Mouse (Mus musculus): ENCODE results near the gene Zfp68. TPM values are rescaled to one million over a fixed set of nuclear protein-coding genes. Genes with fewer than 3 reads are reported as not detected.

Gene Zfp68
- polyA plus RNA-seq (2015; fragmentation: Nextera tagmentation; extraction: Ambion mirVana) = 76.6 and 81.8 TPM in 2 replicates

GRCm38 (mm10) chr5:138619211-138620128 lies at the start of gene Zfp68:
Gene Zfp68 (minus strand): TSS chr5:138619761.
- peak; percentile 96 for ATAC-seq (ENCODE audit: low read depth)
- H3K4me3 ChIP-seq (ENCODE audit: low read length) = peak within 1 kb of the TSS; percentile 81
- peak within 1 kb of the TSS; percentile 98 for H3K27ac ChIP-seq (ENCODE audit: low read length)
- H3K4me2 ChIP-seq (ENCODE audit: low read depth, low read length) = peak within 1 kb of the TSS; percentile 54
- under 1% methylated on average over 42 of the region's 43 CpGs for WGBS
- no peaks in the 10 kb centered on the region for H3K27me3 ChIP-seq (ENCODE audit: control insufficient read depth, insufficient read depth, low read depth, low read length)
- H3K9me3 ChIP-seq (ENCODE audit: control insufficient read depth, low read length) = peaks cover 21% of the 10 kb centered on the region
- peak within 1 kb of the TSS; percentile 97 for H3K9ac ChIP-seq (ENCODE audit: low read length)
- H3K4me1 ChIP-seq (replicated peaks; ENCODE audit: control insufficient read depth, insufficient read depth, low read length) = peaks cover 9% of the 10 kb centered on the region
- peaks cover 37% of the 10 kb centered on the region for H3K36me3 ChIP-seq (ENCODE audit: control insufficient read depth, insufficient read depth, low read length)

DNA sequence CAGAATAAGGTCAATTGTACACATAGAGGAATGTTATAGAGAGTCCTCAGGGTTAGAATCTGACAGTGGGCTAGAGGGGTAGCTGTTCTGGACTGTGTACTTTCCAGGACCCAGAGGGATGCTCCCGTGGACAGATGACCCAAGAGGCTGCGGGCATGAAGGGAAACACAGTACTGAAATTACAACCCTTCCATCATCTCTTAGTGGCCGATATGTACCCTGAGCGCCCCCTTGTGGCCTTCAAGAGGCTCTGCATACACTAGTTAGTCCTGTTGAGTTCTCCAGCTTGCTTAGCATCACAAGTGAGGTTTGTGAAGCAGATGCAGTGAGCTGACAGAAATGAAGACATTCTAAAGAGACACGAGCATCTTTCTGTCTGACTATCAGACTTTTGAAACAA lies 39.4 kb upstream of the Zfp68 start:
- Histone ChIP-seq H3K9me3 (ENCODE audit: control insufficient read depth, low read length) (no peaks in the 10 kb centered on the region), H3K4me1 (replicated peaks; ENCODE audit: control insufficient read depth, insufficient read depth, low read length) (no peaks in the 10 kb centered on the region), H3K9ac (ENCODE audit: low read length) (no peak overlapping the region), H3K27me3 (ENCODE audit: control insufficient read depth, insufficient read depth, low read depth, low read length) (no peaks in the 10 kb centered on the region), H3K4me2 (ENCODE audit: low read depth, low read length) (no peak overlapping the region), H3K36me3 (ENCODE audit: control insufficient read depth, insufficient read depth, low read length) (no peaks in the 10 kb centered on the region), H3K27ac (ENCODE audit: low read length) (no peak overlapping the region), H3K4me3 (ENCODE audit: low read length) (no peak overlapping the region)
- ATAC-seq (ENCODE audit: low read depth) = peak; percentile 36; the same call in 1 of the 2 replicates
- WGBS = 9% methylated on average over 5 of the region's 5 CpGs

GRCm38 (mm10) chr5:138657854-138658253 lies 38.3 kb upstream of the Zfp68 start:
- WGBS = 27% methylated on average over 6 of the region's 6 CpGs
- no peaks in the 10 kb centered on the region for H3K36me3 ChIP-seq (ENCODE audit: control insufficient read depth, insufficient read depth, low read length)
- no peaks in the 10 kb centered on the region for H3K9me3 ChIP-seq (ENCODE audit: control insufficient read depth, low read length)
- no peaks in the 10 kb centered on the region for H3K4me1 ChIP-seq (replicated peaks; ENCODE audit: control insufficient read depth, insufficient read depth, low read length)
- no peak overlapping the region for H3K4me3 ChIP-seq (ENCODE audit: low read length)
- H3K27me3 ChIP-seq (ENCODE audit: control insufficient read depth, insufficient read depth, low read depth, low read length) = no peaks in the 10 kb centered on the region
- peak; percentile 79 for ATAC-seq (ENCODE audit: low read depth)
- H3K27ac ChIP-seq (ENCODE audit: low read length) = no peak overlapping the region
- H3K4me2 ChIP-seq (ENCODE audit: low read depth, low read length) = no peak overlapping the region
- no peak overlapping the region for H3K9ac ChIP-seq (ENCODE audit: low read length)

DNA sequence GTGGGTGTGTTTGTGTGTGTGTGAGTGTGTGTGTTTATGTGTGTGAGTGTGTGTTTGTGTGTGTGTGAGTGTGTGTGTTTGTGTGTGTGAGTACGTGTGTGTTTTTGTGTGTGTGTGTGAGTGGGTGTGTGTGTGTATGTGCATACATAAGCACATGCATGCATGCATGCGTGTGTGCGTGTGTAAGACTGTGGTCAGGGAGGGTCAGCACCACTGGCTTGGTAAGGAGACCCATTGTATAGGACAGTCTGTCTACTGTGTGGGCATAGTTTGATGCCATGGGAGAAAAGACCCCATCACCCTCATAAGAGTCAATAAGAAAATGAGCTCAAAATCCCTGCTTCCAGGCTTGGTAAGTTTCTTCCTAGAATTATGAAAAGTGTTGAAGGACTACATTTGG lies 37.8 kb upstream of the Zfp68 start:
- ATAC-seq (ENCODE audit: low read depth) = no peak
- no peaks in the 10 kb centered on the region for H3K4me1 ChIP-seq (replicated peaks; ENCODE audit: control insufficient read depth, insufficient read depth, low read length)
- no peaks in the 10 kb centered on the region for H3K36me3 ChIP-seq (ENCODE audit: control insufficient read depth, insufficient read depth, low read length)
- H3K4me2 ChIP-seq (ENCODE audit: low read depth, low read length) = no peak overlapping the region
- WGBS = 92% methylated on average over 3 of the region's 3 CpGs
- H3K4me3 ChIP-seq (ENCODE audit: low read length) = no peak overlapping the region
- H3K9ac ChIP-seq (ENCODE audit: low read length) = no peak overlapping the region
- no peaks in the 10 kb centered on the region for H3K9me3 ChIP-seq (ENCODE audit: control insufficient read depth, low read length)
- H3K27me3 ChIP-seq (ENCODE audit: control insufficient read depth, insufficient read depth, low read depth, low read length) = no peaks in the 10 kb centered on the region
- H3K27ac ChIP-seq (ENCODE audit: low read length) = no peak overlapping the region

GRCm38 (mm10) chr5:138656477-138657156 lies 37.1 kb upstream of the Zfp68 start:
- Histone ChIP-seq H3K27me3 (ENCODE audit: control insufficient read depth, insufficient read depth, low read depth, low read length) (no peaks in the 10 kb centered on the region), H3K36me3 (ENCODE audit: control insufficient read depth, insufficient read depth, low read length) (no peaks in the 10 kb centered on the region), H3K4me2 (ENCODE audit: low read depth, low read length) (no peak overlapping the region), H3K9ac (ENCODE audit: low read length) (no peak overlapping the region), H3K4me3 (ENCODE audit: low read length) (no peak overlapping the region), H3K27ac (ENCODE audit: low read length) (no peak overlapping the region), H3K9me3 (ENCODE audit: control insufficient read depth, low read length) (no peaks in the 10 kb centered on the region), H3K4me1 (replicated peaks; ENCODE audit: control insufficient read depth, insufficient read depth, low read length) (no peaks in the 10 kb centered on the region)
- peak; percentile 82 for ATAC-seq (ENCODE audit: low read depth)
- WGBS = 12% methylated on average over 2 of the region's 2 CpGs

DNA sequence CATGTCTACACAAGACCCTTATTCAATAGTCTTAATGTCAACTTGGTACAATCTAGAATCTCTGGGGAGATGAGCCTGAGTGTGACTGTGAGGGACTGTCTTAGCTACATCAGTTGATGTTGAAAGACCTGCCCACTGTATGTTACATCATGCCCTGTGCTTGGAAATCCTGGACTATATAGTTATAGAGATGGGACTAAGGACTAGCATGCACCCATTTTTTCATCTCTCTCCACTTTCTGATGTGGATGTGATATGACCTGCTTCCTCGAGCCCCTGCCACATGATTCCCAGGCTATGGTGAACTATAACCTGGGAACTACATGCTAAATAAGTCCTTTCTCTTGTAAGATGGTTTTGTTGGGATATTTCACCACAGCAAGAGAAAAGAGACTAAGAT lies 33.4 kb upstream of the Zfp68 start:
- no peak overlapping the region for H3K4me3 ChIP-seq (ENCODE audit: low read length)
- WGBS = 73% methylated on average over 1 of the region's 1 CpGs
- H3K9me3 ChIP-seq (ENCODE audit: control insufficient read depth, low read length) = no peaks in the 10 kb centered on the region
- H3K27me3 ChIP-seq (ENCODE audit: control insufficient read depth, insufficient read depth, low read depth, low read length) = no peaks in the 10 kb centered on the region
- H3K27ac ChIP-seq (ENCODE audit: low read length) = no peak overlapping the region
- no peak for ATAC-seq (ENCODE audit: low read depth)
- H3K4me1 ChIP-seq (replicated peaks; ENCODE audit: control insufficient read depth, insufficient read depth, low read length) = no peaks in the 10 kb centered on the region
- no peak overlapping the region for H3K4me2 ChIP-seq (ENCODE audit: low read depth, low read length)
- no peak overlapping the region for H3K9ac ChIP-seq (ENCODE audit: low read length)
- H3K36me3 ChIP-seq (ENCODE audit: control insufficient read depth, insufficient read depth, low read length) = peaks cover 10% of the 10 kb centered on the region

DNA sequence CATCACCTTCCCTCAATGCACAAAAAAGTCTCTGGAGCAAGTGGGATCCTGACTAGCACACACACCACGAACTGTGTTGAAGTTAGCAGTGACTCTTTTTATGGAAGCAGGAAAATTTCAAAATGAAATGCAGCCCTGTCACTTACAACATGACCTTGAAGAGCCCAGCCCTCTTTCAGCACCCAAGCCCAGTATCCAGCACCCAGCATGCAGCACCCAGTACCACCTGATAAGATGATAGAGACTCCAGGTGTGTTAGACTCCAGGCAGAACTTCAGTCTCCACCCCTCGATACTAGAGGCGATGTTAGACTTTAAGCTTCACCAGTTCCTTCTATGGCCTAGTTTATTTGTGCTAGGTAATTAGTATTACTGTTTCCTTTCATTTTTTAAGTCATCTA lies 22.2 kb upstream of the Zfp68 start:
- H3K27me3 ChIP-seq (ENCODE audit: control insufficient read depth, insufficient read depth, low read depth, low read length) = no peaks in the 10 kb centered on the region
- 93% methylated on average over 3 of the region's 3 CpGs for WGBS
- no peak for ATAC-seq (ENCODE audit: low read depth)
- H3K9ac ChIP-seq (ENCODE audit: low read length) = no peak overlapping the region
- no peak overlapping the region for H3K4me2 ChIP-seq (ENCODE audit: low read depth, low read length)
- no peak overlapping the region for H3K4me3 ChIP-seq (ENCODE audit: low read length)
- H3K4me1 ChIP-seq (replicated peaks; ENCODE audit: control insufficient read depth, insufficient read depth, low read length) = no peaks in the 10 kb centered on the region
- no peak overlapping the region for H3K27ac ChIP-seq (ENCODE audit: low read length)
- no peaks in the 10 kb centered on the region for H3K9me3 ChIP-seq (ENCODE audit: control insufficient read depth, low read length)
- peaks cover 22% of the 10 kb centered on the region for H3K36me3 ChIP-seq (ENCODE audit: control insufficient read depth, insufficient read depth, low read length)

GRCm38 (mm10) chr5:138641081-138641480 lies 21.5 kb upstream of the Zfp68 start:
- peaks cover 20% of the 10 kb centered on the region for H3K36me3 ChIP-seq (ENCODE audit: control insufficient read depth, insufficient read depth, low read length)
- no peak overlapping the region for H3K9ac ChIP-seq (ENCODE audit: low read length)
- no peaks in the 10 kb centered on the region for H3K27me3 ChIP-seq (ENCODE audit: control insufficient read depth, insufficient read depth, low read depth, low read length)
- no peaks in the 10 kb centered on the region for H3K4me1 ChIP-seq (replicated peaks; ENCODE audit: control insufficient read depth, insufficient read depth, low read length)
- H3K4me2 ChIP-seq (ENCODE audit: low read depth, low read length) = no peak overlapping the region
- WGBS = 85% methylated on average over 3 of the region's 3 CpGs
- no peak overlapping the region for H3K27ac ChIP-seq (ENCODE audit: low read length)
- H3K4me3 ChIP-seq (ENCODE audit: low read length) = no peak overlapping the region
- no peaks in the 10 kb centered on the region for H3K9me3 ChIP-seq (ENCODE audit: control insufficient read depth, low read length)
- no peak for ATAC-seq (ENCODE audit: low read depth)

GRCm38 (mm10) chr5:138636486-138636885 lies 16.9 kb upstream of the Zfp68 start:
- Histone ChIP-seq H3K36me3 (ENCODE audit: control insufficient read depth, insufficient read depth, low read length) (peaks cover 10% of the 10 kb centered on the region), H3K4me3 (ENCODE audit: low read length) (no peak overlapping the region), H3K27ac (ENCODE audit: low read length) (no peak overlapping the region), H3K27me3 (ENCODE audit: control insufficient read depth, insufficient read depth, low read depth, low read length) (no peaks in the 10 kb centered on the region), H3K4me1 (replicated peaks; ENCODE audit: control insufficient read depth, insufficient read depth, low read length) (no peaks in the 10 kb centered on the region), H3K9ac (ENCODE audit: low read length) (no peak overlapping the region), H3K4me2 (ENCODE audit: low read depth, low read length) (no peak overlapping the region), H3K9me3 (ENCODE audit: control insufficient read depth, low read length) (no peaks in the 10 kb centered on the region)
- ATAC-seq (ENCODE audit: low read depth) = no peak
- WGBS = 87% methylated on average over 2 of the region's 2 CpGs

All from lung, embryonic 16.5 days (tissue).